Mouse (Mus musculus): ENCODE results near the gene Fbxl17.
A peak's percentile ranks its signal among the peaks of the same experiment; 100 is the strongest.

The Fbxl17 gene

DNA sequence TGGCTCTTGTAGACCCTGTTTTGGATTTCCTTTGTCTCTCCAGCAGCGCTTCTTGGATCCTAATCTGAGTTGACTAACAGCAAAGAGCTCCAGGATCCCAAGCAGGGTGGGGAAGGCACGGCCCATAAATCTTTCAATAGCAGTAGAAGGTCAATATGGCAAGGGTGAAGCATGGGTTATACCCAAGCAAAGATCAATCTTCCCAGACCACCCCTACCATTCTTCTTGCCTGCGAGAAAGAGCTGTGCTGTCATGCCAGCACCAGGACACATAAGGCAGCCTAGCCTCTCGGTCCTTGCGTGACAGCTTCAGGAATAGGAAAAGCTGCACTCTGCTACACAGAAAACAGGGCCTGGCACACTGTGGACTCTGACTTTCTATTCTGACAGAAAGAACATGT, 279.0 kb downstream of the Fbxl17 start:
- no peak for DNase-seq (ENCODE audit: low spot score in 2 of 2)

- no peak for DNase-seq (ENCODE audit: low spot score in 2 of 2)
Measured at GRCm38 (mm10) chr17:63217016-63217415, 282.8 kb downstream of the Fbxl17 start.

GRCm38 (mm10) chr17:63212018-63212417, 287.8 kb downstream of the Fbxl17 start:
- no peak for DNase-seq (ENCODE audit: low spot score in 2 of 2)

DNA sequence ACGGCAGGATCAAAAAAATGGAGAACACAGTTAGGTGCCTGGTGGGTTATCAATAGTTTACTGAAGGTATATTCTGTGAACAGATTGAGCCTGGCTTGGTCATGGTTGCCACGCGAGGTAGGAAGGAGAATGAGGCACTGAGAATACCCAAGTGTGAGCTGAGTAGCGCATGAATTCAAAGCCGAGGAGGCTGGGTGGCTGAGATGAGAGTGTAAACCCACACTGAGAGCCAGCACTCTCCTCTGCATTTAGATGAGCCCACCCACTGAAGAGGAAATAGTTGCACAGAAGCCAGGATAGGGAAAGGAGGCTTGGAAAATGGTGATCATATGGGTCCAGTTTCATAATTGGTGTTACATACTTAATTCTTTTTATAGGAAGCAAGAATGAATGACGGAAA, 290.7 kb downstream of the Fbxl17 start:
- DNase-seq (ENCODE audit: low spot score in 2 of 2): no peak

GRCm38 (mm10) chr17:63208346-63208745, 291.5 kb downstream of the Fbxl17 start:
- no peak for DNase-seq (ENCODE audit: low spot score in 2 of 2)

- DNase-seq (ENCODE audit: low spot score in 2 of 2): no peak
Measured at GRCm38 (mm10) chr17:63207714-63208113, 292.1 kb downstream of the Fbxl17 start.

DNA sequence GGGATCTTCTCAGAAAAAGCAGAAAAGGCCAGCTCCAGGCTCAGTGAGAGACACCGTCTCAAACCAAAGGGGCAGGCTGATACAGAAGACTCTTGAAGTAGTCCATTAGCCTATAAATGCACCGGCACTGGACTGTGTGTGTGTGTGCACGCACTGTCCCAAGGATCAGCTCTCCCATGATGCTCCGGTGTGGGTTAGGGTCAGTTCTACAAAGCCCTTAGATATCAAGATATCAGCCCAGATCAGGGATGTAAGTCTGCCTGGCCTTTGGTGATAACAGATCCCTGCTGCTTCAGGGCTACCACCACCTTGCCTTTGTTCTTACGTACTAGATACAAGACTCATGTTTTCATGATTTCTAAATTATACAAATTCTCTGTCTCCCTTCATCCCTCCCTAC, 294.5 kb downstream of the Fbxl17 start:
- DNase-seq (ENCODE audit: low spot score in 2 of 2): no peak

DNA sequence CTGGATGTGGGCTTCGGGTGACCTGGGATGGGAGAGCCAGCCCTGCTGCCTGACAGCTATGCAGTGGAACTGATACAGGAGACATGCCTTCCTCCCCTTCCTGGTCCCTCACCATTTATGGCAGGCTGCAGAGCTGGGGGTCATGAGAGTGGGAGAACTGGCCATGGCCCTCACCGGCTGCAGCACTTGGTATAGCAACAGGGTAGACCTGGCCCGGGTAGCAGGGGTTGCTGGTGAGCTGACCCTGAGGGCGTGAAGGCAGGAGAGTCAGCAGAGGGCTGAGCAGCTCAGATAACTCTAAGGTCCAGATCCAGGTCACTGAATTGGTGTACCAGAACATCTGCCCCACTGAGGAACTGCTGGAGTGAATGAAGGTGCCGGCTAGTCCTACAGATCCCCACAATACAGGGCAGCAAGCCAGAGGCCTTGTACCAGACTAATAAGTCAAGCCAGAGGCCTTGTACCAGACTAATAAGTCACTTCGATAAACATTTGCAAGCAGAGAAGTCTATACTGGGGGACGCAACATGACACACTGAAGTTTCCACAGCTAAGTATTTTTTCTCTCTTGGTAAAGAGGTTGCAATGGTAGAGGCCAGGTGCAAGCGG, 296.1 kb downstream of the Fbxl17 start:
- no peak for DNase-seq (ENCODE audit: low spot score in 2 of 2)

DNA sequence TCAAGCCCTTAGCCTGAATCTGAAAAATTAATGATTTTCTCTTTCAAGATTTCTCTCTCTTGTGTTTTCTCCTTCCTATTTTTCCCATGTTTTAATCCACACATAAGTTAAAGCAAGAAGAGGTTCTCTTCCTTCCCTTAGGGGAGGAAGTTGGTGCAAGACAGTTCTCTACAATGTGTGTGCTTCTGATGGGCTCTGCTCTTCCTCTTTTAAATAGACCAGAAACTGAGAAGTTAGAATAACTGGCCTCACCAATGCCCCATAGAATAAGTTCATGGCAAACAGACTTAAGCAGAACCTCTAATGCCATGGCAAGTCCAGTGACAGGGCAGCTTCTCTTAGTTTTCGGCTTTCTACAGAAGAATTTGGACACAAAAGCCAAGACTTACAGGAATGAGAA, 301.1 kb downstream of the Fbxl17 start:
- no peak for DNase-seq (ENCODE audit: low spot score in 2 of 2)

DNA sequence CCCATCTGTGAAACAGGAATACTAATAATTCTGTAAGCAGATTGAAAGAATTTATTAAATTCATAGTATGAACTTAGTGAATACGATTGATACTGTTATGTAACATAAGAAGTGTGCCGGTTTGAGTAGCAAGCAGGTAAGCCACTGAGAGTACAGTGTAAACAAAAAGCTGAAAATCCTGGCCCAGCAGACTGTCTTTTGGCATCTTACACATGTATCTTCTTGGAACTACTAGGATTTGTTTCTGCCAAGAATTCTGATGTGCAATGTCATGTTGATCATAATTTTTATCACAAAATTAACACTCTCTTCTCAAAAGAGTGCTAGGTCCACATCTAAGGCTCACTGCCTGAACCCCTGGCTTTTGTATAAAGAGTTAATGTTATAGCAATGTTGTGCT, 304.3 kb downstream of the Fbxl17 start:
- no peak for DNase-seq (ENCODE audit: low spot score in 2 of 2)

DNA sequence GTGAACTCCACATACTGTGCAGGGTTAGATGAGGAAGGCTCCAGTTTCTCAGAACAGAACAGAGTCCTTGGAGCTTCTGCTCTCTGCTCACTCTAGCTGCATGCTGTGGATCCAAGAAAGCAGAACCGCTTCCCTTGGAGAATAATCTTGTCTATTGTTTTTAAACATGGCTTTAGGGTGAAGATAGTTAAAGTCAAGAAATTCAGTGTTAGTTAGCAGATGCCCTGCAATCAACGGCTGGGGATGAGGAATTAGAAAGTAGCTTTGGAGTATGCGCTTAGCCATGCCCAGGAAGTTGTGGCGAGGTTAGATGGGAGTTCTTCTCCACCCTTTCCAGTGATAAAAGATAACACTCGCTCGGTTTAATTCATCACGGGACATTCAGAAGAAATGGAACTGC, 306.6 kb downstream of the Fbxl17 start:
- no peak for DNase-seq (ENCODE audit: low spot score in 2 of 2)

GRCm38 (mm10) chr17:63191345-63191744, 308.5 kb downstream of the Fbxl17 start:
- no peak for DNase-seq (ENCODE audit: low spot score in 2 of 2)

DNA sequence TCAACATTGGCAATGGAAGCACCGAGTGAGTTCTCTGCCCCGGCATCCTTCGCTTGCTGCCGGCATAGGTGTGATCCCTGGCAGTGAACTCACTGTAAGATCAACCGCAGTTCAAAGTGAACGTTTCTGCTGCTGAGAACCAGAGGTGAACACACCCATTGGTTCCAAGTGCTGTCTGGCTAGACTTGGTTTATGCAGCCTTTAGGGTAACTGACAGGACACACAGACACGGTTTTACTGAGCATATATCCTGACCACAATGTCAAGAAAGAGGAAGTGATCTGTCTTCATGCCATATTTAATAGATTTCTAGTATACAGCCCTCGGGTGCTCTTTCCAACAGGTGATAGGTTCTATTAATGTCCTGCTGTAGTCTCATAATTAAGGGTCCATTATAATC, 310.5 kb downstream of the Fbxl17 start:
- DNase-seq (ENCODE audit: low spot score in 2 of 2): peak in 1 of 2 experiments; percentile 51

- no peak for DNase-seq (ENCODE audit: low spot score in 2 of 2)
Measured at GRCm38 (mm10) chr17:63185531-63185930, 314.3 kb downstream of the Fbxl17 start.

- no peak for DNase-seq (ENCODE audit: low spot score in 2 of 2)
Measured at GRCm38 (mm10) chr17:63184844-63185504, 314.8 kb downstream of the Fbxl17 start.

DNA sequence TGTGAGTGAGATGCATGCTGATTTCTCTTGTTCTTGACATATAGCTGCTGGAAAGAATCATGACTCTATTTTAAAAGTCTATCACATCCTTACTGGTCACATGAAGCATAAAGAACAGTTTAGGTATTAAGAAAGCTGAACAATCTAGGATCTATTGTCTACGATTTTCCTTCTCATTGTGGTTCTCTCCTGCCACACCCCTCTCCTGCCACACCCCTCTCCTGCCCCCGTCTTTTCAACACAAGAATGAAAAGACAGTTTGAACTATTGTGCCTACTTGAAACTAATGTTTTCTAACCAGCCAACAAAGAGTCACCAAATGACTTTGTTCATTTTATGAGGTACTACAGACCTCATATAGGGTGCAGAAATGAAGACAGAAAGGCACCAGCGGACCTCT, 316.4 kb downstream of the Fbxl17 start:
- no peak for DNase-seq (ENCODE audit: low spot score in 2 of 2)

DNA sequence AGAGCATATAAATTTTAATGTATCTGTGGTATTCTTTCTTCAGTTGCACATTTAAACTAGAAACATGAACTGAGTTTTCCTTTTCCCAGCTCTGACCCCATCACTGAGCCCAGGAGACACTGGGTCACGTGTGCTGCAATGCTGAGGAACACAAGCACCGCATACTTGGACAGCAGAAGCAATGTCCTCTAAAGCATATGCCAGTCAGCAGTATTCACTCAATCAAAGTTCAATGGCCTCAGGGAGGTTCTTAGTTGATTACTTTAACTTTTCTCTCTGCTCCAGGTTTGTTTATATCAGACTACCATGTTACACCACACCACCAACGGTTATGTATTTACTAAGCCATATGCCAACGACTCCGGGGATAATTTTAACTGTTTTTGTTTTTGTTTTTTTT, 318.2 kb downstream of the Fbxl17 start:
- no peak for DNase-seq (ENCODE audit: low spot score in 2 of 2)

- no peak for DNase-seq (ENCODE audit: low spot score in 2 of 2)
Measured at GRCm38 (mm10) chr17:63180042-63180441, 319.8 kb downstream of the Fbxl17 start.

DNA sequence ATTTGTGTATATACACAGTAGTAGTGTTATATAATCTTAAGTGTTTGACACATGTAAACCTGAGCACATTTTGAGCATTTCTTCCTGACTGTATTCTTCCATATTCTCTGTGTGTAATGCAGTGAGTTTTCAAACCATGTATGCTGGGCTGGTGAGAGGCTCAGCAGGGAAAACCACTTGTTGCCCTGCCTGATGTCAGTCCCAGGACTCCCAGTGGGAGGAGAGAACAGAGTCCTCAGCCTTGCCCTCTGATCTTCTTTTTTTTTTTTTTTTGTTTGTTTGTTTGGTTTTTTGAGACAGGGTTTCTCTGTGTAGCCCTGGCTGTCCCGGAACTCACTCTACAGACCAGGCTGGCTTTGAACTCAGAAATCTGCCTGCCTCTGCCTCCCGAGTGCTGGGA, 321.5 kb downstream of the Fbxl17 start:
- DNase-seq (ENCODE audit: low spot score in 2 of 2): no peak

DNA sequence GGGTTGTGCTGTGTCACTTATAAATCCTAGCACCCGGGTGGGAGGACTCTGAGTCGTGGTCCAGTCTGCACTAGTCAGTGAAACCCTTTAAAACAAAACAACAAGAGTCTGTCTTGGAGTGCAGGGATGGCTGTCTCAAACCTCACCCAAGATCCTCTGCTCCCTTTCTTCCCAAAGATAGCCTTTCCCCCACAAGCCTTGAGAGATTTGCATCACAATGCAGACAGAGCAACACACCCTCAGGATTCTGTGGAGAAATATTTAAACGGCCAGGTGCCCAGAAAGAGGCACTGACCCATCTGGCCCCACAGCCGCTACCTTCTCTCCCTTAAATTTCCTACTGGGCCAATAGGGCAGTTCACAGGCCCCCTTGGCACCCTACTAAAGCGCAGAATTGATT, 323.4 kb downstream of the Fbxl17 start:
- no peak for DNase-seq (ENCODE audit: low spot score in 2 of 2)

GRCm38 (mm10) chr17:63172697-63173096, 327.1 kb downstream of the Fbxl17 start:
- no peak for DNase-seq (ENCODE audit: low spot score in 2 of 2)

DNA sequence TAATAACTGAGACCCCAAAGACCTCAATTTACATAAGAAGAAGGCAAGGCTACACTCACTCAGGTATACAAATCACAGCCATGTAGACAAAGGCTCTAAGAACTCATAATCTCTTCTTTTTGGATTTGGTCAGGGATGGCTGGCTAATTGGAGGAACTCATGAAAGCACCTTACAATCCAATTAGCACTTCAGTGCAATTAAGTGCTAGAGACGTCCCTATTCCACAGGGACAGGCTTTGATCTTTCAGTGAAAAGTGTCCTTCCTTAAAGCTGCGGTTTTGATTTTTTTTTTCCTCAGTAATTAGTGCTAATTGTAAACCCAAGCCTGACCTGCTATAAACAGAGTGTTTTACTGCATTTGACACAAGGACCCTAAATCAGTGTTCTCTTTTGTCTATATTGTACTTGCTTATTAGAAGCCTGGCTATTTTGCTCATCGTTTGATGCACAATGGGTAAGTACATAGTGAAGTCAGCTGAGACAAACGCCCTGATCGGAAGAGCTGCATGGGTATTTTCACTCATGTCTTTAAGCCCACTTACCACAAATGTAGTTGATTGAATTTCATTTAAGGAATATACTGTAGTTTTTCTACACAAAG, 327.8 kb downstream of the Fbxl17 start:
- no peak for DNase-seq (ENCODE audit: low spot score in 2 of 2)

DNA sequence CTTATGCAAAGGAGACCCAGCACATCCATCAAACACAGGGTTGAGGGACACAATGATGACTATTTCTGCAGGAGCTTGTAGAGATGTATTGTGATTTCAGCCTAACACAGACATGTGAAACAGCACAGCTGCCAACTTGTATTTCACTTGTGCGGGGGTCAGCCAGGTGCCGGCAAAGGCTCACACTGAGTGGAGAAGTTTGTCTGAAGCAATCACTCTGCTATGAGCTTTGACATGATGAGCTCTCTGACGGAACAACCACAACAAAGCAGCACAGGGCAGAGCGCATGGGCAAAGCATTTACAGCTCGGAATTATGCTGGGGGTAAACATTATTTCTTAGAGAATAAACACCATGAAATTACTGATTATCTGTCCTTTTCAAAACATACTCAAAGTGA, 328.6 kb downstream of the Fbxl17 start:
- DNase-seq (ENCODE audit: low spot score in 2 of 2): no peak
